Mouse (Mus musculus) thymus, postnatal 10 days (tissue): ENCODE measurements around the gene Cfap299.

Source experiments
- DNase-seq, 2 experiments: peaks; one replicate each; pipeline ENCODE4 v3.0.0; 2021; ENCODE audit warnings: low spot score in 2 of 2

The Cfap299 gene

DNA sequence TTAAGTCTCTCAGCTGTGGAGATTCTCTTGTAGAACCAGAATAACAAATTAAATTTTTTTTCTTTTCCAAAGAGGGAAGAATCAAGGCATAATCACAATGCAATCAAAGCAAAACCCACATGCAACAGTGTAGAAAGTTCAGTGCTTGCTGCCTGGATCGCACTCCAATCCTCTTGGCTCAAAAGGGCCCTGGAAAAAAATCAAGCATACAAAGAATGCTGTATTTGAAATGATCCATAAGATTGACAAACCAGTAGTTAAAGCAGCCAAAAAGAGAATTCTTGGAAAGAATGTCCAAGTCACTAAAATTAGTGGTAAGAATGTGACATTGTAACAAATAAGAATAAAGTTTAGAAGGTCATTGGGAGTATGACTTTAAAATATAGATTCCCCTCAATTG, 486.2 kb downstream of the Cfap299 start:
- DNase-seq, result no peak

DNA sequence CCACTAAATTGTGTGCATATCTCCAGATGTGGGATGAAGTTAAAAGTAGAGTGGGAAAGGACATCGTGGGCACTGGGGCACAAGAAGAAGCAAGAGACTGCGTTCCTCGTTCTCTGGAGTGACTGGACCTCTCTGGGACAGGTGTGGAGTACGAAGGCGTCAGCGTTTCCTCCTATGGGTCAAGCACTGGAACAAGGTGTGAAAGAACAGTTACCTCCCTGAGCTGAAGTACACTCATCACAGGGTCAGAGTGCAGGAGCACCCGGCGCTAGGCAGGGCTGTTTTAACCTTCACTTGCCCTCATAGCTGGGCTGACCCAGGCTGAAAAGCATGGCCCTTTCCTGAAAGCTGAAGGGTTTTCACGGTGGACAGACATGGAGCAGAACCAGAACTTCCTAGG, 504.7 kb downstream of the Cfap299 start:
- DNase-seq, result no peak

- no peak for DNase-seq
Observed at GRCm38 (mm10) chr5:98834300-98834699, 505.2 kb downstream of the Cfap299 start.

- no peak for DNase-seq
Observed at GRCm38 (mm10) chr5:98842600-98843310, 513.7 kb downstream of the Cfap299 start.

DNA sequence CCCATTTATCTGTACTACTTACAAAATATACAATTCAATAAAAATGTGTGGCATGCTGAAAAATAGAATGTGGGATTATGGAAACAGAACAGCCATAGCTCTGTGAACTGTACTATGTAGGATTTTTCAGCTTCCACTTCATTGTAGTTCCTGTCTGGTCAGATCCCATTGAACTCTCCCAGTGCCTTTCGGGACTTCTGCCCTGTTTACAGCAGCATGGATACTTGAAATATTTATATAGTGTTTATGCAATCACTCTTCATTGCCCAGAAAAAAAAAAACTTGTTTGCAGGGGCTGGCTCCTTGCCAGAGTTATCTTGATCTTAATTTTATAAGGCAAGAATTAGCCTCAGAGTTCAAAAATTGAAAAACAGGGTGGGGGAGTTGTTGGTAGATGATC, 515.6 kb downstream of the Cfap299 start:
- DNase-seq, result no peak
